Mouse (Mus musculus) spleen, adult 12 weeks (tissue): ENCODE results near the gene Lpcat1.

Source experiments
- DNase-seq: peaks from one replicate; pipeline ENCODE4 v3.0.0; 2022; ENCODE audit warnings: low spot score

The Lpcat1 gene

GRCm38 (mm10) chr13:73476796-73477195 lies 9.8 kb downstream of the Lpcat1 start:
- no peak for DNase-seq

DNA sequence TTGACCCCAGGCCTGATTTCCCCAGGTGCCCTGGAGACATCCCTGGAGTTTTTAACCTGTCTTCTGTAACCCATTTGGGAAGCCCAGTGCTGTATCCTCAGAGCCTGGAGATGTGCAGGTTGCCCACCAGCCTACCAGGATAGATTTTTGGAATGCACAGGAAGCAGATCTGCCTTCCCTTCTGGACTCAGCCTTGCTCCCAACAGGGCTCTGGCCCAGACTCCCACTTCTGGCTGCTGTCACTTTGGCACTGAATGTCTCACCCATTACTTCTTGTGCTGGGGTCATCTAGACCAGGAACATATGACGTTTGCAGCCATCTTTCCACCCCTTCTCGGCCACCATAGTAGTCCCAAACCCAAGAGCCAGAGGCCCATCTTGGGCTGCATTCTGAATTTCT lies 10.8 kb downstream of the Lpcat1 start:
- DNase-seq = no peak

DNA sequence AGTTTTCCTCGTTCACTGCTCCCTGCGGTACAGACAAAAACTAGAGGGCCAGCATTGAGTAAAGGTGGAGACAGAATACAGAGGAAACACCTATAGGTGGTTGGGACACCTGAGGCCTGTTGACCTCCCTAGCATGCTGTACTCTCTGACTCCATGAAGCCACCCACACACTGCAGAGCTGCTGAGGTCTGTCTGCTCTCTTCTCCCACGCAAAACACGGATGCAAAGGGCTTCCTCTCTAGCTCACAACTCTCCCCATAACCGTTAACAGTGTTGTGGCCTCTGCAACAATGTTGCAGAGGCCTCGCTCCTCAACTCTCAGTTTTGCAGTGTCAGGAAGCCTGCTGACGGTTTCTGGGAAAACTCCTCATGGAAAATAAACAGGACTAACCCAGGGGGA lies 15.5 kb downstream of the Lpcat1 start:
- DNase-seq = no peak

DNA sequence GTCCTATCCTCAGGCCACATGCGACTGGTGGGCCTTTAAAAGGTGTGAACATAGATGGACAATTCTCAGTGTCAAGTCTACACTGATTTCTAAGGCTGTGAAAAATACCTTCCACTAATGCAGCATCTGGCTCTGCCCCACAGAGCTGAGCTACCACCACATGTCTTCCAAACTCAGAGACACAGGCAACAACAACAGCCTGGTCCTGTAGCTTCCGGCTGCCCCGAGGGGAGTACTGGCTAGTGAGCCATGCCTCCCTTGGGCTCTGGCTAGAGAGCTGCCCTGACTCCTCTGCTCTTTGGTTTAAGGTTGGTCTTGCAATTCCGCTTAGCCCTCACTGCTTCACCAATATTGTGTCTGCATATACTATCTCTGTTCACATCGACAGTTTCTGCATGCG lies 16.3 kb downstream of the Lpcat1 start:
- DNase-seq = no peak

- DNase-seq = no peak
Observed at GRCm38 (mm10) chr13:73484171-73484570, 17.2 kb downstream of the Lpcat1 start.

DNA sequence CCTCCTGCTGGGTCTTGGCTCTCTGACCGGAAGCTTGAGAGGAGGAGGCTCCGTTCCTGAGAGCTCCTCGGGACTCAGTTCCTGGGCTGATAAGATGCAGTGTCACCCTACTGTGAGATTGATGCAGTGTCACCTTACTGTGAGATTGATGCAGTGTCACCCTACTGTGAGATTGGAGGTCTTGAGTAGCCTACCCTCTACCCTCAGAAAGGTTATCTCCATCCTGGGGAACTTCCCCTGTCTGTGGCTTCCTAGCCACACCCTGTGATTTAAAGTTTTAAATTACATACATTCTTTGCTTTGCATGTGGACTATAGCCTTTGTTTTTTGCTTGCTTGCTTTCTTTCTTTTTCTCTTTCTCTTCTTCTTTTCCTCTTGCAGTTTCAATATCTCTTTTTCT lies 21.1 kb downstream of the Lpcat1 start:
- DNase-seq = no peak

- no peak for DNase-seq
Observed at GRCm38 (mm10) chr13:73488707-73489106, 21.7 kb downstream of the Lpcat1 start.

- DNase-seq = no peak
Observed at GRCm38 (mm10) chr13:73489986-73490385, 23.0 kb downstream of the Lpcat1 start.

DNA sequence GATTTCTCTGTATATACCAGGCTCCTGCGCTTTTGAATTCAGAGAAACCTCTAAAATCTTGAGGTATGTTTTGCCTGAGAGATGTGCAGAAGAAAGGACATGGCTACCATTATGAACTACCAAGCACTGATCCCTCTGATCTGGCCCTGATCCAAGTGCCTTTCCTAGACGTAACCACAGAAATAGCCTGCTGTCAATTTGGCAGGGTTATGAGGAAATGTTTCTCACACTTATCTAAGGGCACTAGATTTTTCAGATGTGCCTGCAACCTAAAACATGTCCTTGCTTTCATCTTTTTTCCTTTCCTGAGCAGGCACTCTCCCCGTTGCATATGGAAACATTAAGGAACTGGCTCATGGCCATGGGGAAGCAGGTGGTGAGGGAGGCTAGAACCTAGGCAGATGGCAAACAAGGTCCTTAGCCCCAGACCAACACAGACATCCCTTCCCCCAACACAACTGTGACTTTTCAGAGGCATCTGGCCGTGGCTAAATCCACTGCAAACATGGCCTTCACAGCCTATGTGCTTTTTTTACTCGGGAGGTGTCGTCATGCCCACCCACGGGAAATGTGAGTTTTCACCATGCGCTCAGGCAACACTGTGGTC lies 23.7 kb downstream of the Lpcat1 start:
- DNase-seq = no peak

GRCm38 (mm10) chr13:73493183-73493582 lies 26.2 kb downstream of the Lpcat1 start:
- no peak for DNase-seq

GRCm38 (mm10) chr13:73494528-73494927 lies 27.5 kb downstream of the Lpcat1 start:
- DNase-seq = no peak

DNA sequence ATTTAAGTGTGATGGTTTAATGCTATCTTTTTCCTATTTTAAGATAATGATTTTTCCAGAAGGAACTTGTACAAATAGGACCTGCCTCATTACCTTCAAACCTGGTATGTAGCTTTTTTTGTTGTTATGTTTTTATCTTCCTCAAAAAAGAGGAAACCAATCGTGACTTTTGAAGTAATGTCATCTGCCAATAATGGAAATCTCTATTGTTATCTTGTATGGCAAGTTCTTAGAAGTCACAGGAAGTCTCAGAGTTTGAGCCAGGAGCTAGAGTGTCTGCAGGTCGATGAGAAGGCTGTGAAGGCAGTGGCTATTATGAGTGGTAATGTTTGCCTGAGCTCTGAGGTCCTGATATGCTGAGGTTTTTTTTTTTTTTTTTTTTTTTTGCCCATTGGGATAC lies 29.1 kb downstream of the Lpcat1 start:
- DNase-seq = no peak

DNA sequence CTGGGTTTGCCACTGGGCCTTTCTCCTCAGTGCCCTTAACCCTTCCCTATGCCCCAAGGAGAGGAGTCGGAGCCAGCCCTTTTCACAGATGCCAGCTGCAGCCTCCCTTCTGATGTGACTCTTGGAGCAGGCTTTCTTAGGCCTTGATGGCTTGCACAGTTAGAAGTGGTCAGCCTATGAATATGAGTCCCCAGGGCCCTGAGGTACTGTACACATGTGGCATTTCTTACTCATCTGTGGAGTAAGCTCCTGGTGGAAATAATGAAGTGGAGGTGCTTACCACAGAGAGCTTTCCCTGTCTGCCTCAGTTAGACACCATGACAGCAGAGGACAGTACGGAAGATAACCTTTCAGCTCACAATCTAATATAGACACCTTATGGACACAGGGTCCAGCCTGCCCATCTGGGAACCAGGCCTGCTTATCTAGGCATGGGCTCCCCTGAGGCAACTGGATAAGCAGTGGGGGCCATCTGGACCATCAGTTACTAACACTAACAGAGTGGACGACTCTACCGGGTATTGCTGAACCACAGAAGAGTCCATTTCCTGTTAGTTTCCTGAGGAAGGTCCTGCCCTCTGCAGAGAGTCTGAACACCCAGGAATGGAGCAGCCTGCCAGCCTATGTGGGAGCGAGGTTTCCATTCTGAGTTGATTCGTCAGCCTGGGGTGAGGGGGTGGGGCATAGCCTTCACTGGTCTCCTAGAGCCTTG lies 33.1 kb downstream of the Lpcat1 start:
- DNase-seq = peak; percentile 59

DNA sequence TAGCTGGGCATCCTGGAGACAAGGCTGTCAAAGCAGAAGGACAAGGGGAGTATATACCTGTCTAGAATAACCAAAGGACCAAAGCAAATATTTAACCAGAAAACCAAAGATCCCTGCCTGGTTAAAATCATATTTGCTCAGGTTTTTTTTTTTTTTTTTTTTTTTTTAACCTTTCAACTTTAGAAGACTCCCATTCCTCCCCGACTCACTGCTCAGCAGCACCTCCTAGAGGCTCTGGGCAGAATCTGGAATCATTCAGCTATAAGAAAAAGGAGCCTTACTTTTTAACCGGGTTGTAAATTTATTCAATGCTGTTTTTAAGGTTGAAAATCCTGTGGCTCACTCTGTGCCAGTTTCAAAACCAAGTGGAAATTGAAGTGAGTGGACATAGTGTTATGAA lies 35.7 kb downstream of the Lpcat1 start:
- no peak for DNase-seq

- DNase-seq = peak; percentile 71
Observed at GRCm38 (mm10) chr13:73505686-73506467, 38.9 kb downstream of the Lpcat1 start.

- no peak for DNase-seq
Observed at GRCm38 (mm10) chr13:73508817-73509550, 42.0 kb downstream of the Lpcat1 start.

DNA sequence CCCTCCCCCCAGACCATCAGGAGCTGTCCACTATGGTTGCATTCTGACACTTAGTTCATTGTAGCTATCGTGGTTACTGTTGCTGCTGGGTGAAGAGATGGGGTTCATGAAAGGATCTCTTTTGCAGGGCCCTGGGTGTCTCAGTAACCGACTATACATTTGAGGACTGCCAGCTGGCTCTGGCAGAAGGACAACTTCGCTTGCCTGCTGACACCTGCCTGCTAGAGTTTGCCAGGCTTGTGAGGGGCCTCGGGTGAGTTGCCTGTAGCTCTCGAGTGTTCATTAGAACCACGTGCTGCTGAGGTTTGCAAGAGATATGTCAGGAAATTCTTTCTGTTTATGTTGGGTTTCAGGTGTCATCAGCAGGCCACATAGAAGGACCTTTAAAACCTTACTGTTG lies 42.9 kb downstream of the Lpcat1 start:
- no peak for DNase-seq

GRCm38 (mm10) chr13:73512776-73513673 lies 46.0 kb downstream of the Lpcat1 start:
- peak; percentile 53 for DNase-seq

GRCm38 (mm10) chr13:73516886-73517285 lies 49.9 kb downstream of the Lpcat1 start:
- no peak for DNase-seq

GRCm38 (mm10) chr13:73533716-73534115 lies 66.7 kb downstream of the Lpcat1 start:
- no peak for DNase-seq

DNA sequence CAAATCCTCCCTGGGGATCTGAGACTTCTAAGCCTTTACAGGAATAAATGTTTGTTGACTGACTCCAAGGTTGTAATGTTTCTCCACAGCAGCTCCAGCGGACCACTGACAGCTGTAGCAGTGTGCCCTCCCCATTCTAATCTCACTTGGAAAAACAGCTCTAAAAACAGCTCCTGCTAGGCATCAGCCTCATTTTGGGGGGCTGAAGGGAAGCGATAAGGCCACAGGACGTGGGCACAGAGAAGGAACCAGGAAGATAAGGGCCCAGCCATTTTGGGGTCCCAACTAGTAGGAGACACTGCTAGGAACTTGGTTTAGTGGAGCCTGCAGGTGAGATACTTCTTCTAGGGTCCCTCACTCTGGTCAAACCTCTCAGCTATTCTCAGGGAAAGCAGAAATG lies 68.3 kb downstream of the Lpcat1 start:
- DNase-seq = no peak
